Comparison of ENCODE assay signal across 11 mouse cellular contexts in genomic region chr13:18892910-18893309, GRCm38 (mm10). TPM values are rescaled to one million over a fixed set of nuclear protein-coding genes. Genes with fewer than 3 reads are reported as not detected.
DNase-seq lines count a peak whose midpoint lies in the region; ATAC-seq lines count a peak whose summit lies in the region.
"Had no signal": no experiment of that assay in that cellular context is flagged by ENCODE, and none has a peak within 500 bp of the region (broad histone marks: within the 10 kb centered on the region; RNA-seq: fewer than 3 reads in every experiment).

No protein-coding gene starts in this region.

- WGBS in heart, embryonic 15.5 days: 38% methylated on average over 9 of the region's 9 CpGs
- 49% methylated on average over 9 of the region's 9 CpGs for WGBS in stomach, embryonic 16.5 days

- H3K36me3 ChIP-seq in heart, embryonic 15.5 days: no peaks in the 10 kb centered on the region
- H3K36me3 ChIP-seq in stomach, embryonic 16.5 days (ENCODE audit: control insufficient read depth, insufficient read depth, low read length): no peaks in the 10 kb centered on the region

- no peaks in the 10 kb centered on the region for H3K9me3 ChIP-seq in heart, embryonic 15.5 days (replicated peaks)
- no peaks in the 10 kb centered on the region for H3K9me3 ChIP-seq in stomach, embryonic 16.5 days (replicated peaks; ENCODE audit: control insufficient read depth, low read length)

- no peak overlapping the region for H3K9ac ChIP-seq in heart, embryonic 15.5 days
- no peak overlapping the region for H3K9ac ChIP-seq in stomach, embryonic 16.5 days (ENCODE audit: low read length)

- no peak for DNase-seq in heart, postnatal 10 days
- DNase-seq in right cerebral cortex, adult 18-20 months: peak; percentile 78
- no peak for DNase-seq in right cerebral cortex, postnatal 4 days
- peak; percentile 48 to 91 for DNase-seq in left cerebral cortex, postnatal 25 days (ENCODE audit: low spot score in 2 of 2)
- no peak for DNase-seq in cerebellum, postnatal 25 days
- DNase-seq: heart, postnatal 14 days; kidney, postnatal 25 days; thymus, postnatal 36 days had no signal

- no peak overlapping the region for H3K4me2 ChIP-seq in heart, embryonic 15.5 days
- no peak overlapping the region for H3K4me2 ChIP-seq in stomach, embryonic 16.5 days (ENCODE audit: low read depth, low read length)

- H3K27ac ChIP-seq in heart, embryonic 15.5 days: no peak overlapping the region
- H3K27ac ChIP-seq in stomach, embryonic 16.5 days (ENCODE audit: low read length): no peak overlapping the region

- peaks cover 6% of the 10 kb centered on the region; the same call in 1 of the 2 replicates for H3K4me1 ChIP-seq in heart, embryonic 15.5 days (replicated peaks)
- H3K4me1 ChIP-seq in stomach, embryonic 16.5 days (ENCODE audit: control insufficient read depth, insufficient read depth, low read length): no peaks in the 10 kb centered on the region

- no peak overlapping the region for H3K4me3 ChIP-seq in heart, embryonic 15.5 days
- H3K4me3 ChIP-seq in stomach, embryonic 16.5 days (replicated peaks; ENCODE audit: low read length): no peak overlapping the region

- 0 out of 2 replicates have a peak, but pooled peaks have one; percentile 55 for ATAC-seq in heart, embryonic 15.5 days (replicated peaks; ENCODE audit: insufficient number of reproducible peaks, insufficient read depth, low FRiP score, low read depth)
- peak; percentile 68; the same call in 1 of the 2 replicates for ATAC-seq in stomach, embryonic 16.5 days (ENCODE audit: insufficient read depth, low FRiP score)
- ATAC-seq in activated CD4-positive, CD25-positive, alpha-beta regulatory T cell, adult 4 months: no peak

- no peaks in the 10 kb centered on the region for H3K27me3 ChIP-seq in heart, embryonic 15.5 days
- no peaks in the 10 kb centered on the region for H3K27me3 ChIP-seq in stomach, embryonic 16.5 days (ENCODE audit: control insufficient read depth, insufficient read depth, low read length)

- intact Hi-C loops in heart, postnatal 10 days (cut with DNase I): no loop called here
- intact Hi-C loops in left cerebral cortex, postnatal 25 days (cut with DNase I): loop anchor here (1.0 kb wide), 1 partner anchor 209 kb away; no protein-coding TSS in a partner anchor

RNA-seq across cellular contexts. Expression of gene Amph, which starts 55.1 kb away (rescaled TPM):
- 0.33 and 1.2 TPM in 2 replicates for polyA plus RNA-seq in heart, embryonic 15.5 days (2015; fragmentation: Nextera tagmentation; extraction: Ambion mirVana)
- total RNA-seq in heart, postnatal 10 days (2021): 1 to 10 TPM; 1.0 to 1.1 TPM
- total RNA-seq in left cerebral cortex, postnatal 25 days (2021): 100 to 1,000 TPM; 200 to 218 TPM
- 2.0 and 2.2 TPM in 2 replicates for polyA plus RNA-seq in stomach, embryonic 16.5 days (2015; fragmentation: Nextera tagmentation; extraction: Ambion mirVana)
- under 1 TPM in 1 of 2 experiments, not detected in 1; 0.29 TPM for polyA plus RNA-seq in activated CD4-positive, CD25-positive, alpha-beta regulatory T cell, adult 4 months (2017; shearing (Covaris generic))

Comparison
In these comparisons a context has a peak if more than half of its experiments do, and no peak if none do; other contexts are left out.
1. DNase-seq: peak in right cerebral cortex, adult 18-20 months (single experiment) and left cerebral cortex, postnatal 25 days (2 of 2); none in heart, postnatal 10 days (0 of 2), right cerebral cortex, postnatal 4 days (single experiment) and cerebellum, postnatal 25 days (0 of 2).